Mouse (Mus musculus): ENCODE measurements at regions not wholly inside any gene's neighbourhood (a gene's known extent, or its start where the extent isn't known, plus 50 kb on each side); places are given as distances from the start of the nearest gene placed in this dataset.

GRCm38 (mm10) chr1:76629861-76630260 lies 885.0 kb downstream of the Epha4 start:
- no peaks in the 10 kb centered on the region for H3K9me3 ChIP-seq (ENCODE audit: control insufficient read depth, insufficient read depth, low read depth, low read length)
- no peak overlapping the region for H3K4me3 ChIP-seq (ENCODE audit: insufficient read depth in 1 of 2, low read depth in 1 of 2, low read length in 2 of 2, poor library complexity in 1 of 2, severe bottlenecking in 1 of 2)
- TF ChIP-seq CHD2 (IDR thresholded peaks at IDR 0.05; ENCODE audit: low read depth, low read length) (no peak), MAFK (IDR thresholded peaks at IDR 0.05; ENCODE audit: insufficient read depth, low read depth, low read length) (no peak), HCFC1 (IDR thresholded peaks at IDR 0.05; ENCODE audit: borderline replicate concordance, insufficient read depth, low read length) (no peak), ZC3H11A (IDR thresholded peaks at IDR 0.05; ENCODE audit: borderline replicate concordance, low read depth, low read length) (no peak), ZNF384 (IDR thresholded peaks at IDR 0.05; ENCODE audit: low read depth, low read length) (no peak)
- in situ Hi-C loops (cut with MboI; ENCODE audit: low sequenced_read_pairs in 2 of 2, unreplicated experiment in 2 of 2), result no loop called here
- H3K36me3 ChIP-seq (ENCODE audit: control insufficient read depth, insufficient read depth, low read length, poor library complexity, severe bottlenecking), result no peaks in the 10 kb centered on the region
- no peaks in the 10 kb centered on the region for H3K4me1 ChIP-seq (ENCODE audit: control insufficient read depth in 2 of 2, insufficient read depth in 2 of 2, low read length in 2 of 2, poor library complexity in 1 of 2)
- no peak overlapping the region for H3K9ac ChIP-seq (ENCODE audit: insufficient read depth, low read depth, low read length, poor library complexity, severe bottlenecking)
- H3K27ac ChIP-seq (ENCODE audit: insufficient read depth, low read depth, low read length, poor library complexity, severe bottlenecking), result no peak overlapping the region
- no peak for DNase-seq (ENCODE audit: low read depth, low spot score)

GRCm38 (mm10) chr1:76634071-76634470 lies 880.8 kb downstream of the Epha4 start:
- Histone ChIP-seq H3K36me3 (ENCODE audit: control insufficient read depth, insufficient read depth, low read length, poor library complexity, severe bottlenecking) (no peaks in the 10 kb centered on the region), H3K4me1 (ENCODE audit: control insufficient read depth in 2 of 2, insufficient read depth in 2 of 2, low read length in 2 of 2, poor library complexity in 1 of 2) (no peaks in the 10 kb centered on the region), H3K27ac (ENCODE audit: insufficient read depth, low read depth, low read length, poor library complexity, severe bottlenecking) (no peak overlapping the region), H3K9me3 (ENCODE audit: control insufficient read depth, insufficient read depth, low read depth, low read length) (no peaks in the 10 kb centered on the region), H3K9ac (ENCODE audit: insufficient read depth, low read depth, low read length, poor library complexity, severe bottlenecking) (no peak overlapping the region), H3K4me3 (ENCODE audit: insufficient read depth in 1 of 2, low read depth in 1 of 2, low read length in 2 of 2, poor library complexity in 1 of 2, severe bottlenecking in 1 of 2) (no peak overlapping the region)
- DNase-seq (ENCODE audit: low read depth, low spot score), result no peak
- TF ChIP-seq MAFK (IDR thresholded peaks at IDR 0.05; ENCODE audit: insufficient read depth, low read depth, low read length) (no peak), HCFC1 (IDR thresholded peaks at IDR 0.05; ENCODE audit: borderline replicate concordance, insufficient read depth, low read length) (no peak), ZNF384 (IDR thresholded peaks at IDR 0.05; ENCODE audit: low read depth, low read length) (no peak), ZC3H11A (IDR thresholded peaks at IDR 0.05; ENCODE audit: borderline replicate concordance, low read depth, low read length) (no peak), CHD2 (IDR thresholded peaks at IDR 0.05; ENCODE audit: low read depth, low read length) (no peak)
- in situ Hi-C loops (cut with MboI; ENCODE audit: low sequenced_read_pairs in 2 of 2, unreplicated experiment in 2 of 2), result no loop called here

GRCm38 (mm10) chr1:76637268-76638009 lies 877.4 kb downstream of the Epha4 start:
- no peak for TF ChIP-seq HCFC1 (IDR thresholded peaks at IDR 0.05; ENCODE audit: borderline replicate concordance, insufficient read depth, low read length)
- Histone ChIP-seq H3K27ac (ENCODE audit: insufficient read depth, low read depth, low read length, poor library complexity, severe bottlenecking) (no peak overlapping the region), H3K36me3 (ENCODE audit: control insufficient read depth, insufficient read depth, low read length, poor library complexity, severe bottlenecking) (no peaks in the 10 kb centered on the region), H3K9ac (ENCODE audit: insufficient read depth, low read depth, low read length, poor library complexity, severe bottlenecking) (no peak overlapping the region), H3K9me3 (ENCODE audit: control insufficient read depth, insufficient read depth, low read depth, low read length) (no peaks in the 10 kb centered on the region), H3K4me1 (ENCODE audit: control insufficient read depth in 2 of 2, insufficient read depth in 2 of 2, low read length in 2 of 2, poor library complexity in 1 of 2) (no peaks in the 10 kb centered on the region), H3K4me3 (ENCODE audit: insufficient read depth in 1 of 2, low read depth in 1 of 2, low read length in 2 of 2, poor library complexity in 1 of 2, severe bottlenecking in 1 of 2) (no peak overlapping the region)
- in situ Hi-C loops (cut with MboI; ENCODE audit: low sequenced_read_pairs in 2 of 2, unreplicated experiment in 2 of 2), result no loop called here
- no peak for DNase-seq (ENCODE audit: low read depth, low spot score)

GRCm38 (mm10) chr1:76638010-76638400 lies 876.9 kb downstream of the Epha4 start:
- H3K36me3 ChIP-seq (ENCODE audit: control insufficient read depth, insufficient read depth, low read length, poor library complexity, severe bottlenecking), result no peaks in the 10 kb centered on the region
- H3K4me1 ChIP-seq (ENCODE audit: control insufficient read depth in 2 of 2, insufficient read depth in 2 of 2, low read length in 2 of 2, poor library complexity in 1 of 2), result no peaks in the 10 kb centered on the region
- in situ Hi-C loops (cut with MboI; ENCODE audit: low sequenced_read_pairs in 2 of 2, unreplicated experiment in 2 of 2), result no loop called here
- H3K9me3 ChIP-seq (ENCODE audit: control insufficient read depth, insufficient read depth, low read depth, low read length), result no peaks in the 10 kb centered on the region
- no peak overlapping the region for H3K4me3 ChIP-seq (ENCODE audit: insufficient read depth in 1 of 2, low read depth in 1 of 2, low read length in 2 of 2, poor library complexity in 1 of 2, severe bottlenecking in 1 of 2)
- TF ChIP-seq ZC3H11A (IDR thresholded peaks at IDR 0.05; ENCODE audit: borderline replicate concordance, low read depth, low read length) (no peak), ZNF384 (IDR thresholded peaks at IDR 0.05; ENCODE audit: low read depth, low read length) (no peak), HCFC1 (IDR thresholded peaks at IDR 0.05; ENCODE audit: borderline replicate concordance, insufficient read depth, low read length) (no peak), CHD2 (IDR thresholded peaks at IDR 0.05; ENCODE audit: low read depth, low read length) (no peak), MAFK (IDR thresholded peaks at IDR 0.05; ENCODE audit: insufficient read depth, low read depth, low read length) (no peak)
- no peak for DNase-seq (ENCODE audit: low read depth, low spot score)
- H3K9ac ChIP-seq (ENCODE audit: insufficient read depth, low read depth, low read length, poor library complexity, severe bottlenecking), result no peak overlapping the region
- H3K27ac ChIP-seq (ENCODE audit: insufficient read depth, low read depth, low read length, poor library complexity, severe bottlenecking), result no peak overlapping the region

Data from ES-E14 (cell line).